Mouse (Mus musculus): ENCODE measurements around the gene Tectb. TPM values are rescaled to one million over a fixed set of nuclear protein-coding genes. Genes with fewer than 3 reads are reported as not detected.

The Tectb gene
- polyA plus RNA-seq, 1 experiment from 2014 or later, result not detected

- ATAC-seq, result no peak
- Histone ChIP-seq H3K4me1 (replicated peaks; ENCODE audit: control insufficient read depth, insufficient read depth, low read length) (peaks cover 14% of the 10 kb centered on the region; the same call in 1 of the 2 replicates), H3K27ac (ENCODE audit: low read depth, low read length) (no peak overlapping the region)
These were observed 42.6 kb upstream of the Tectb start for GRCm38 (mm10) chr19:55137884-55138283.

GRCm38 (mm10) chr19:55138506-55138905 is 42.0 kb upstream of the Tectb start:
- no peaks in the 10 kb centered on the region for H3K27me3 ChIP-seq (replicated peaks; ENCODE audit: control insufficient read depth, insufficient read depth, low read length)
- H3K9me3 ChIP-seq (ENCODE audit: control insufficient read depth), result no peaks in the 10 kb centered on the region
- no peak for ATAC-seq
- H3K4me2 ChIP-seq (replicated peaks; ENCODE audit: low read depth), result no peak overlapping the region
- H3K27ac ChIP-seq (ENCODE audit: low read depth, low read length), result no peak overlapping the region
- 84% methylated on average over 7 of the region's 7 CpGs for WGBS
- H3K4me3 ChIP-seq (ENCODE audit: low read depth, low read length), result no peak overlapping the region
- no peaks in the 10 kb centered on the region for H3K36me3 ChIP-seq (ENCODE audit: control insufficient read depth, insufficient read depth)
- no peak overlapping the region for H3K9ac ChIP-seq (ENCODE audit: low read depth, low read length)
- peaks cover 14% of the 10 kb centered on the region; the same call in 1 of the 2 replicates for H3K4me1 ChIP-seq (replicated peaks; ENCODE audit: control insufficient read depth, insufficient read depth, low read length)
- TF ChIP-seq CTCF (IDR thresholded peaks at IDR 0.05; ENCODE audit: low read depth), result no peak

More at GRCm38 (mm10) chr19:55137884-55138283, 42.6 kb upstream of the Tectb start:
- no peaks in the 10 kb centered on the region for H3K36me3 ChIP-seq (ENCODE audit: control insufficient read depth, insufficient read depth)
- no peak overlapping the region for H3K4me2 ChIP-seq (replicated peaks; ENCODE audit: low read depth)
- no peaks in the 10 kb centered on the region for H3K27me3 ChIP-seq (replicated peaks; ENCODE audit: control insufficient read depth, insufficient read depth, low read length)
- H3K4me3 ChIP-seq (ENCODE audit: low read depth, low read length), result no peak overlapping the region
- 55% methylated on average over 7 of the region's 7 CpGs for WGBS
- TF ChIP-seq CTCF (IDR thresholded peaks at IDR 0.05; ENCODE audit: low read depth), result no peak
- no peaks in the 10 kb centered on the region for H3K9me3 ChIP-seq (ENCODE audit: control insufficient read depth)
- H3K9ac ChIP-seq (ENCODE audit: low read depth, low read length), result no peak overlapping the region

- Histone ChIP-seq H3K4me1 (replicated peaks; ENCODE audit: control insufficient read depth, insufficient read depth, low read length) (peaks cover 14% of the 10 kb centered on the region; the same call in 1 of the 2 replicates), H3K4me3 (ENCODE audit: low read depth, low read length) (no peak overlapping the region), H3K27me3 (replicated peaks; ENCODE audit: control insufficient read depth, insufficient read depth, low read length) (no peaks in the 10 kb centered on the region), H3K4me2 (replicated peaks; ENCODE audit: low read depth) (no peak overlapping the region), H3K27ac (ENCODE audit: low read depth, low read length) (no peak overlapping the region), H3K36me3 (ENCODE audit: control insufficient read depth, insufficient read depth) (no peaks in the 10 kb centered on the region), H3K9me3 (ENCODE audit: control insufficient read depth) (no peaks in the 10 kb centered on the region), H3K9ac (ENCODE audit: low read depth, low read length) (no peak overlapping the region)
- WGBS, result 78% methylated on average over 7 of the region's 7 CpGs
- ATAC-seq, result no peak
- no peak for TF ChIP-seq CTCF (IDR thresholded peaks at IDR 0.05; ENCODE audit: low read depth)
These were observed 41.2 kb upstream of the Tectb start for GRCm38 (mm10) chr19:55139301-55139700.

- H3K4me1 ChIP-seq (replicated peaks; ENCODE audit: control insufficient read depth, insufficient read depth, low read length), result no peaks in the 10 kb centered on the region
- H3K4me2 ChIP-seq (replicated peaks; ENCODE audit: low read depth), result no peak overlapping the region
- H3K27ac ChIP-seq (ENCODE audit: low read depth, low read length), result no peak overlapping the region
- H3K27me3 ChIP-seq (replicated peaks; ENCODE audit: control insufficient read depth, insufficient read depth, low read length), result no peaks in the 10 kb centered on the region
- WGBS, result 55% methylated on average over 11 of the region's 11 CpGs
- ATAC-seq, result no peak
- H3K36me3 ChIP-seq (ENCODE audit: control insufficient read depth, insufficient read depth), result no peaks in the 10 kb centered on the region
- TF ChIP-seq CTCF (IDR thresholded peaks at IDR 0.05; ENCODE audit: low read depth), result no peak
- H3K9me3 ChIP-seq (ENCODE audit: control insufficient read depth), result no peaks in the 10 kb centered on the region
- H3K4me3 ChIP-seq (ENCODE audit: low read depth, low read length), result no peak overlapping the region
- H3K9ac ChIP-seq (ENCODE audit: low read depth, low read length), result no peak overlapping the region
These were observed 36.9 kb upstream of the Tectb start for GRCm38 (mm10) chr19:55143391-55144300.

GRCm38 (mm10) chr19:55144691-55145090 is 35.8 kb upstream of the Tectb start:
- Histone ChIP-seq H3K9ac (ENCODE audit: low read depth, low read length) (no peak overlapping the region), H3K4me1 (replicated peaks; ENCODE audit: control insufficient read depth, insufficient read depth, low read length) (no peaks in the 10 kb centered on the region), H3K36me3 (ENCODE audit: control insufficient read depth, insufficient read depth) (no peaks in the 10 kb centered on the region), H3K27ac (ENCODE audit: low read depth, low read length) (no peak overlapping the region), H3K27me3 (replicated peaks; ENCODE audit: control insufficient read depth, insufficient read depth, low read length) (no peaks in the 10 kb centered on the region), H3K4me3 (ENCODE audit: low read depth, low read length) (no peak overlapping the region), H3K9me3 (ENCODE audit: control insufficient read depth) (no peaks in the 10 kb centered on the region), H3K4me2 (replicated peaks; ENCODE audit: low read depth) (no peak overlapping the region)
- TF ChIP-seq CTCF (IDR thresholded peaks at IDR 0.05; ENCODE audit: low read depth), result no peak
- ATAC-seq, result no peak
- 74% methylated on average over 5 of the region's 5 CpGs for WGBS

GRCm38 (mm10) chr19:55145136-55145535 is 35.4 kb upstream of the Tectb start:
- Histone ChIP-seq H3K9me3 (ENCODE audit: control insufficient read depth) (no peaks in the 10 kb centered on the region), H3K4me1 (replicated peaks; ENCODE audit: control insufficient read depth, insufficient read depth, low read length) (no peaks in the 10 kb centered on the region), H3K27me3 (replicated peaks; ENCODE audit: control insufficient read depth, insufficient read depth, low read length) (no peaks in the 10 kb centered on the region), H3K4me2 (replicated peaks; ENCODE audit: low read depth) (no peak overlapping the region), H3K36me3 (ENCODE audit: control insufficient read depth, insufficient read depth) (no peaks in the 10 kb centered on the region), H3K27ac (ENCODE audit: low read depth, low read length) (no peak overlapping the region), H3K9ac (ENCODE audit: low read depth, low read length) (no peak overlapping the region), H3K4me3 (ENCODE audit: low read depth, low read length) (no peak overlapping the region)
- ATAC-seq, result peak; percentile 16; the same call in 1 of the 2 replicates
- no peak for TF ChIP-seq CTCF (IDR thresholded peaks at IDR 0.05; ENCODE audit: low read depth)
- WGBS, result 68% methylated on average over 2 of the region's 2 CpGs

Measured in intestine, postnatal 0 days (tissue).